Mouse (Mus musculus): ENCODE results near the gene Dydc2. TPM values are rescaled to one million over a fixed set of nuclear protein-coding genes. Genes with fewer than 3 reads are reported as not detected.

The Dydc2 gene
- total RNA-seq, 2 experiments from 2014 or later = not detected

GRCm38 (mm10) chr14:41004201-41005141 lies 64.5 kb downstream of the Dydc2 start:
- intact Hi-C loops (cut with DNase I) = no loop called here
- DNase-seq (ENCODE audit: low spot score) = no peak

DNA sequence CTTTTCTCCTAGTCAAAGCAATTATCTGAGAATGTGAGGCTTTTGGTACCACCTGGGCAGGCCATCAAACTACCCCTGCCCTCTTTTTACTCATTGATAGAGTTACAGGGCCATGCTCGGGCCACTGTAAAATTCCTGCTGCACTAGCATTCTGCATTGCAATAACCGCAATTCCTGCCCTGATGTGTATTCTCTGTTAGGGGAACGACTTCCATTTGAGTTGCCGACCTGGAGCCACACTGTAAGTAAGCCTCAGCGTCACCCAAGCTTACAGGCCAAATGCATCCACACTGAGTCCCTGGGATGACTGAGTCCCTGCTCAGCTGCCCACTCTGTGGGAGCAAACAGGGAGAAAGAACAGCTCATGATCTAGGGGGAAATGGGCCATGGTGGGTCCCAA lies 67.4 kb downstream of the Dydc2 start:
- intact Hi-C loops (cut with DNase I) = no loop called here
- DNase-seq (ENCODE audit: low spot score) = no peak

DNA sequence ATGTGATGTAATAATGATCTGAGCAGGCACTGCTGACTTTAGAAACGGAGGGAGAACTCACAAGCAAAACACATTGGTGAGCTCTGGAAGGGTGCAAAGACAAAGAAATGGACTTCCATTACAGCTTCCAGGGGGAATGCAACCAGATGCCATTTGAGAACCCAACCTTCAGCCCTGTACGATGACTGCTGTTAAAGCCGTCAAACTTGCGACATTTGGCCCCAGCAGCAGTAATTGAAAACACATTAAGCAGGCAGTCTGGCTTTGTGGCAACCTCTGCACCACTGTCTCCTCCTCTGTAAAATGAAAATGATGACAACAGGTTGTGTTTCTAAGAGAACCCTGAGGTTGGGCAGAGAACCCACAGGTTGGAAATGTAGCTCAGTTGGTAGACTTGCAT lies 68.2 kb downstream of the Dydc2 start:
- intact Hi-C loops (cut with DNase I) = no loop called here
- no peak for DNase-seq (ENCODE audit: low spot score)

DNA sequence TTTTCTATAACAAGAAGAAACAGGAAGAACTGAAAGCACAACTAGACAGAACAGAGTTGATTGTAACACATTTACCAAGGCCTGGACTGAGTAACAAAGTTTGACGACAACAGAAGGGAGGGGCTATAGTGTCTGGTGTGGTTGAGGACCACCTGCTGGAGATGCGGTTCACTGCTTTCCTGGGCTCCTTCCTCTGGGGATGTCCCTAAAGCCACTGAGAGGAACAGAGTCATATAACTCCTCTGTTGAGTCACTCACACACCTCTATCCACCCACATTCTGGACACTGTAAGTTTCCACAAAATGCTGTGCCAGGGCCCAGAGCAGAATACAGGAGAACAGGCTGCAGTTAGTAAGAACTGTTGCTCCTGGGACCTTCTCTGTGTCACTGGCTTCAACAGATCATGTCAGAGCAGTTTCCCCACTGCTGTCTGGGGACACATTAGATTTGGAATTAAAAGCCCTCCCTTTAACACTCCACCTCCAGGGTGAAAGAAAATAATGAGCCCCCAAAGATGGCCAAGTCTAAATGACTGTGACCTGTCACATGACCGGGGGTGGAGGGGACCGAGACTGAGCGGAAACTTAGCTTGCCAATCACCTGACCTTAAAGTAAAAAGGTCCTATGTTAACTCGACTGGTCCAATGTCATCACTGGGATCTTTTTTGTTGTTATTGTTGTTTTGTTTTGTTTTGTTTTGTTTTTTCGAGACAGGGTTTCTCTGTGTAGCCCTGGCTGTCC lies 68.9 kb downstream of the Dydc2 start:
- DNase-seq (ENCODE audit: low spot score) = no peak

More for the DNA sequence above, 68.9 kb downstream of the Dydc2 start:
- intact Hi-C loops (cut with DNase I) = no loop called here

Other genes starting within 250 kb of the Dydc2 start
- under 1 TPM; 0.62 to 0.81 TPM for gene Sh2d4b, start 175.9 kb downstream of the Dydc2 start, total RNA-seq (2021)
- 10 to 100 TPM; 17.1 to 18.1 TPM for gene Tspan14, start 102.4 kb downstream of the Dydc2 start, total RNA-seq (2021)
- 10 to 100 TPM; 16.3 to 17.0 TPM for gene Fam213a, start 55.4 kb downstream of the Dydc2 start, total RNA-seq (2021)
- not detected for gene Dydc1, start 3.7 kb upstream of the Dydc2 start, total RNA-seq (2021)
- gene Mat1a, start 35.8 kb upstream of the Dydc2 start, total RNA-seq (2021) = not detected
- under 1 TPM in 1 of 2 experiments, not detected in 1; 0.64 TPM for gene Sftpa1, start 62.6 kb upstream of the Dydc2 start, total RNA-seq (2021)
- not detected for gene Mbl1, start 82.2 kb upstream of the Dydc2 start, total RNA-seq (2021)
- gene Sftpd, start 115.9 kb upstream of the Dydc2 start, total RNA-seq (2021) = not detected
- not detected for gene Gm2832, start 209.6 kb upstream of the Dydc2 start, total RNA-seq (2021)